Mouse (Mus musculus) G1E (cell line): Measurements from ENCODE around the gene Evx2. TPM values are rescaled to one million over a fixed set of nuclear protein-coding genes. Genes with fewer than 3 reads are reported as not detected.

ENCODE experiments used
- ATAC-seq: 2 replicates; pipeline ENCODE4 v1.8.0; 2016; ENCODE audit warnings: mild to moderate bottlenecking; ENCODE audit not compliant: insufficient number of reproducible peaks, poor library complexity, low FRiP score, severe bottlenecking; ENCODE audit errors: extremely low read depth
- DNase-seq: peaks from one replicate; pipeline ENCODE4 v3.0.0; 2012; ENCODE audit warnings: low spot score
- H3K27me3 ChIP-seq: 2 replicates; pipeline ENCODE4 v1.6.1; 2012; ENCODE audit warnings: mild to moderate bottlenecking, low read length, inconsistent platforms; ENCODE audit not compliant: insufficient read depth
- H3K36me3 ChIP-seq: replicated peaks from 2 replicates; pipeline ENCODE3; 2012; ENCODE audit warnings: mild to moderate bottlenecking, inconsistent platforms
- H3K4me1 ChIP-seq: 2 replicates; pipeline ENCODE4 v1.6.1; 2012; ENCODE audit warnings: low read depth, low read length, inconsistent platforms, mixed read lengths; ENCODE audit not compliant: insufficient read depth
- H3K4me3 ChIP-seq: 2 replicates; pipeline ENCODE4 v1.5.1; 2012; ENCODE audit warnings: low read depth, mild to moderate bottlenecking, inconsistent platforms, low read length, moderate library complexity, mixed read lengths
- H3K9me3 ChIP-seq: replicated peaks from 2 replicates; pipeline ENCODE4 v1.6.1; 2012; ENCODE audit warnings: inconsistent platforms
- CTCF ChIP-seq: IDR thresholded peaks from 2 replicates; pipeline ENCODE4 v1.5.1; 2012; ENCODE audit warnings: low read depth, low read length, inconsistent platforms, mixed read lengths
- GATA1 ChIP-seq: IDR thresholded peaks from 2 replicates; pipeline ENCODE4 v1.6.1; 2012; ENCODE audit warnings: borderline replicate concordance, low read length, inconsistent platforms, mixed read lengths
- GATA2 ChIP-seq: IDR thresholded peaks from 2 replicates; pipeline ENCODE4 v1.6.1; 2012; ENCODE audit warnings: low read depth, low read length, inconsistent platforms, borderline replicate concordance
- POLR2AphosphoS5 ChIP-seq: IDR thresholded peaks from 2 replicates; pipeline ENCODE4 v1.6.1; 2012; ENCODE audit warnings: low read depth, low read length, inconsistent platforms; ENCODE audit not compliant: insufficient replicate concordance
- TAL1 ChIP-seq: conservative IDR thresholded peaks from 2 replicates; pipeline ENCODE4 v1.6.1; 2012; ENCODE audit warnings: low read depth, low read length, inconsistent platforms, mixed read lengths
- polyA plus RNA-seq: library from polyadenylated mRNA; stranded (reverse); fragments of >175 nt; gene quantifications from 2 replicates; pipeline ENCODE4 v1.2.3, GENCODE M21; 2012
- total RNA-seq, 2 experiments: library from RNA; stranded (forward) in 1 of 2; stranded (reverse) in 1 of 2; fragments of 200-1000 nt in 1 of 2; fragments of >200 nt in 1 of 2; fragmentation: Nextera tagmentation in 1 of 2; gene quantifications; 2 replicates each; pipeline ENCODE4 v1.2.3; 2014 to 2017

Gene Evx2
- total and polyA plus RNA-seq, 3 experiments = 0.05 TPM; not detected in 2

- peaks cover 51% of the 10 kb centered on the region for H3K27me3 ChIP-seq
- H3K36me3 ChIP-seq = no peaks in the 10 kb centered on the region
- peaks cover 10% of the 10 kb centered on the region for H3K4me1 ChIP-seq
- DNase-seq (no peak), ATAC-seq (no peak)
- TF ChIP-seq CTCF = no peak
- no peak for TF ChIP-seq POLR2AphosphoS5
- no peak for TF ChIP-seq TAL1
- no peak for TF ChIP-seq GATA1
- TF ChIP-seq GATA2 = no peak
- H3K9me3 ChIP-seq = peaks cover 9% of the 10 kb centered on the region
- H3K4me3 ChIP-seq = no peak overlapping the region
Measured at GRCm38 (mm10) chr2:74671847-74672246, 12.5 kb upstream of the Evx2 start.

- DNase-seq (no peak), ATAC-seq (no peak)
- Histone ChIP-seq H3K9me3 (peaks cover 9% of the 10 kb centered on the region), H3K27me3 (peaks cover 45% of the 10 kb centered on the region), H3K4me1 (peaks cover 10% of the 10 kb centered on the region), H3K4me3 (no peak overlapping the region), H3K36me3 (no peaks in the 10 kb centered on the region)
- TF ChIP-seq CTCF (no peak), GATA1 (no peak), GATA2 (no peak), TAL1 (no peak), POLR2AphosphoS5 (no peak)
Measured at GRCm38 (mm10) chr2:74670632-74671188, 11.4 kb upstream of the Evx2 start.

- DNase-seq = no peak
- Histone ChIP-seq H3K4me1 (peaks cover 10% of the 10 kb centered on the region), H3K27me3 (peaks cover 38% of the 10 kb centered on the region), H3K9me3 (peaks cover 9% of the 10 kb centered on the region), H3K36me3 (no peaks in the 10 kb centered on the region), H3K4me3 (no peak overlapping the region)
- ATAC-seq = no peak
- no peak for TF ChIP-seq POLR2AphosphoS5
- TF ChIP-seq GATA1 = no peak
- no peak for TF ChIP-seq CTCF
- no peak for TF ChIP-seq TAL1
- TF ChIP-seq GATA2 = no peak
Measured at GRCm38 (mm10) chr2:74669650-74670235, 10.4 kb upstream of the Evx2 start.

GRCm38 (mm10) chr2:74669230-74669578 lies 9.8 kb upstream of the Evx2 start:
- H3K4me3 ChIP-seq = no peak overlapping the region
- no peak for ATAC-seq
- peaks cover 9% of the 10 kb centered on the region for H3K9me3 ChIP-seq
- H3K4me1 ChIP-seq = peaks cover 10% of the 10 kb centered on the region
- DNase-seq = no peak
- H3K36me3 ChIP-seq = no peaks in the 10 kb centered on the region
- H3K27me3 ChIP-seq = peaks cover 36% of the 10 kb centered on the region
- TF ChIP-seq GATA2 (no peak), CTCF (no peak), GATA1 (no peak), TAL1 (no peak), POLR2AphosphoS5 (no peak)

GRCm38 (mm10) chr2:74668370-74669229 lies 9.2 kb upstream of the Evx2 start:
- DNase-seq = no peak
- TF ChIP-seq TAL1 (no peak), GATA2 (no peak), CTCF (no peak), POLR2AphosphoS5 (no peak), GATA1 (no peak)
- Histone ChIP-seq H3K4me1 (peaks cover 10% of the 10 kb centered on the region), H3K4me3 (no peak overlapping the region; the same call in 1 of the 2 replicates), H3K36me3 (no peaks in the 10 kb centered on the region), H3K27me3 (peaks cover 33% of the 10 kb centered on the region), H3K9me3 (peaks cover 9% of the 10 kb centered on the region)
- ATAC-seq = no peak

GRCm38 (mm10) chr2:74667842-74668357 lies 8.5 kb upstream of the Evx2 start, which contains the start of gene Hoxd13:
Gene Hoxd13, plus strand, starts transcription at chr2:74668310.
- Histone ChIP-seq H3K4me3 (no peak within 1 kb of the TSS; the same call in 1 of the 2 replicates), H3K36me3 (no peaks in the 10 kb centered on the region), H3K9me3 (peaks cover 9% of the 10 kb centered on the region), H3K4me1 (peaks cover 9% of the 10 kb centered on the region), H3K27me3 (peaks cover 39% of the 10 kb centered on the region)
- ATAC-seq (no peak), DNase-seq (no peak)
- TF ChIP-seq GATA2 (no peak), POLR2AphosphoS5 (no peak), GATA1 (no peak), CTCF (no peak), TAL1 (no peak)
